8 mouse cellular contexts compared by ENCODE assay signal in genomic region chr11:59228122-59228953, GRCm38 (mm10). TPM values are rescaled to one million over a fixed set of nuclear protein-coding genes. Genes with fewer than 3 reads are reported as not detected.
DNase-seq lines count a peak whose midpoint lies in the region; ATAC-seq and TF ChIP-seq lines count a peak whose summit lies in the region.

Gene Arf1 (minus strand): TSS chr11:59228270.

- peak; percentile 99 for DNase-seq in MEL (ENCODE audit: low read depth, low spot score)
- DNase-seq in cerebellum, adult 2 months, result peak; percentile 97
- DNase-seq in forelimb bud, embryonic 11.5 days (ENCODE audit: low read depth, low spot score), result peak; percentile 97
- DNase-seq in layer of hippocampus, adult 9-10 months (ENCODE audit: low spot score), result peak; percentile 81
- DNase-seq in ovary, postnatal 10 days (ENCODE audit: low spot score), result peak; percentile 93
- peak; percentile 93 to 98 for DNase-seq in thymus, postnatal 10 days (ENCODE audit: low spot score in 2 of 2)

- TF ChIP-seq EP300 in MEL (IDR thresholded peaks at IDR 0.05; ENCODE audit: low read depth in 1 of 2, low read length in 2 of 2), result peak in 1 of 2 experiments; percentile 51; a peak in 2 of 4 replicates

- peaks cover 7 to 49% of the 10 kb centered on the region in 2 experiments; a peak in 3 of 4 replicates for H3K36me3 ChIP-seq in MEL (ENCODE audit: control insufficient read depth in 1 of 2, insufficient read depth in 2 of 2, low read length in 2 of 2)
- H3K36me3 ChIP-seq in lung, embryonic 16.5 days (ENCODE audit: control insufficient read depth, insufficient read depth, low read length), result no peaks in the 10 kb centered on the region

- 5% methylated on average over 59 of the region's 59 CpGs for WGBS in cerebellum, adult 2 months
- 6% methylated on average over 49 of the region's 59 CpGs for WGBS in lung, embryonic 16.5 days

- no peak for TF ChIP-seq CTCF in MEL (IDR thresholded peaks at IDR 0.05 in 2 of 3, conservative IDR thresholded peaks at IDR 0.05 in 1 of 3; ENCODE audit: control insufficient read depth in 1 of 3, insufficient read depth in 1 of 3, low read depth in 2 of 3, low read length in 3 of 3, poor library complexity in 1 of 3, severe bottlenecking in 1 of 3)
- TF ChIP-seq CTCF in cerebellum, adult 2 months (IDR thresholded peaks at IDR 0.05; ENCODE audit: borderline replicate concordance, insufficient read depth, low read depth, low read length), result no peak

- TF ChIP-seq RAD21 in MEL (IDR thresholded peaks at IDR 0.05; ENCODE audit: low read depth, low read length), result no peak

- H3K4me1 ChIP-seq in MEL (ENCODE audit: control insufficient read depth in 1 of 2, insufficient read depth in 2 of 2, low read length in 2 of 2), result peaks cover 24 to 38% of the 10 kb centered on the region in 2 experiments
- peaks cover 11% of the 10 kb centered on the region for H3K4me1 ChIP-seq in cerebellum, adult 2 months (ENCODE audit: control insufficient read depth, insufficient read depth, low read length)
- H3K4me1 ChIP-seq in lung, embryonic 16.5 days (replicated peaks; ENCODE audit: control insufficient read depth, insufficient read depth, low read length), result peaks cover 34% of the 10 kb centered on the region

- H3K27ac ChIP-seq in MEL (ENCODE audit: control insufficient read depth, low read depth, low read length), result peak within 1 kb of the TSS; percentile 70
- H3K27ac ChIP-seq in cerebellum, adult 2 months (ENCODE audit: insufficient read depth, low read length), result peak within 1 kb of the TSS; percentile 88
- H3K27ac ChIP-seq in lung, embryonic 16.5 days (ENCODE audit: low read length), result peak within 1 kb of the TSS; percentile 93

- peak within 1 kb of the TSS; percentile 88 to 95 for H3K4me3 ChIP-seq in MEL (ENCODE audit: control insufficient read depth in 1 of 2, insufficient read depth in 1 of 2, low read depth in 2 of 2, low read length in 2 of 2)
- H3K4me3 ChIP-seq in cerebellum, adult 2 months (replicated peaks; ENCODE audit: insufficient read depth, low read depth, low read length), result peak within 1 kb of the TSS; percentile 75
- H3K4me3 ChIP-seq in lung, embryonic 16.5 days (ENCODE audit: low read length), result peak within 1 kb of the TSS; percentile 96

- peaks cover 50% of the 10 kb centered on the region for H3K79me2 ChIP-seq in MEL (ENCODE audit: control insufficient read depth, insufficient read depth, low read length, poor library complexity)

- H3K9me3 ChIP-seq in MEL (replicated peaks; ENCODE audit: insufficient read depth, low read length), result no peaks in the 10 kb centered on the region
- no peaks in the 10 kb centered on the region for H3K9me3 ChIP-seq in lung, embryonic 16.5 days (ENCODE audit: control insufficient read depth, low read length)

- peak within 1 kb of the TSS; percentile 93 for H3K9ac ChIP-seq in MEL (ENCODE audit: control insufficient read depth, low read depth, low read length, poor library complexity, severe bottlenecking)
- peak within 1 kb of the TSS; percentile 99 for H3K9ac ChIP-seq in lung, embryonic 16.5 days (ENCODE audit: low read length)

- ATAC-seq in hematopoietic stem cell, adult 5-6 weeks (replicated peaks in 1 of 2; ENCODE audit: insufficient read depth in 1 of 2, low FRiP score in 2 of 2, low TSS enrichment in 1 of 2, low read depth in 1 of 2, poor library complexity in 2 of 2, severe bottlenecking in 2 of 2), result peak; percentile 83 to 87
- peak; percentile 98 for ATAC-seq in lung, embryonic 16.5 days (ENCODE audit: low read depth)

- peak within 1 kb of the TSS; percentile 81 for H3K4me2 ChIP-seq in lung, embryonic 16.5 days (ENCODE audit: low read depth, low read length)

- H3K27me3 ChIP-seq in MEL (ENCODE audit: control insufficient read depth in 1 of 2, insufficient read depth in 2 of 2, low read length in 2 of 2), result no peaks in the 10 kb centered on the region
- no peaks in the 10 kb centered on the region for H3K27me3 ChIP-seq in cerebellum, adult 2 months (ENCODE audit: control insufficient read depth, insufficient read depth, low read length)
- H3K27me3 ChIP-seq in lung, embryonic 16.5 days (ENCODE audit: control insufficient read depth, insufficient read depth, low read depth, low read length), result no peaks in the 10 kb centered on the region

- peak; percentile 94 to 97; a peak in 3 of 4 replicates for TF ChIP-seq POLR2A in MEL (IDR thresholded peaks at IDR 0.05; ENCODE audit: control insufficient read depth in 1 of 2, insufficient read depth in 1 of 2, low read depth in 1 of 2, low read length in 2 of 2, poor library complexity in 1 of 2)
- TF ChIP-seq POLR2A in cerebellum, adult 2 months (IDR thresholded peaks at IDR 0.05; ENCODE audit: borderline replicate concordance, insufficient read depth, low read length), result peak; percentile 87

TF ChIP-seq in MEL, 35 proteins besides CTCF, POLR2A, EP300 and RAD21:
- TF ChIP-seq USF2 (IDR thresholded peaks at IDR 0.05; ENCODE audit: borderline replicate concordance in 1 of 2, insufficient read depth in 1 of 2, low read depth in 1 of 2, low read length in 2 of 2) (no peak), E2F4 (IDR thresholded peaks at IDR 0.05; ENCODE audit: borderline replicate concordance, low read depth, low read length) (peak; percentile 68; the same call in 1 of the 2 replicates), UBTF (IDR thresholded peaks at IDR 0.05; ENCODE audit: borderline replicate concordance, insufficient read depth, low read depth, low read length) (no peak), ETS1 (IDR thresholded peaks at IDR 0.05; ENCODE audit: low read depth, low read length) (peak; percentile 67), ZC3H11A (IDR thresholded peaks at IDR 0.05; ENCODE audit: low read depth, low read length) (peak; percentile 8; the same call in 1 of the 2 replicates), NRF1 (IDR thresholded peaks at IDR 0.05; ENCODE audit: insufficient read depth, low read depth, low read length, poor library complexity, severe bottlenecking) (peak; percentile 98), GABPA (IDR thresholded peaks at IDR 0.05; ENCODE audit: low read depth, low read length) (no peak), JUND (IDR thresholded peaks at IDR 0.05; ENCODE audit: low read depth, low read length) (no peak), GATA1 (IDR thresholded peaks at IDR 0.05; ENCODE audit: low read depth, low read length) (no peak), USF1 (IDR thresholded peaks at IDR 0.05; ENCODE audit: low read depth, low read length) (peak; percentile 60), SMC3 (IDR thresholded peaks at IDR 0.05; ENCODE audit: low read depth, low read length) (no peak), NELFE (IDR thresholded peaks at IDR 0.05; ENCODE audit: low read depth, low read length) (peak; percentile 97), MXI1 (IDR thresholded peaks at IDR 0.05; ENCODE audit: low read depth, low read length) (peak; percentile 91), CHD2 (IDR thresholded peaks at IDR 0.05; ENCODE audit: low read length) (no peak), MAFK (IDR thresholded peaks at IDR 0.05; ENCODE audit: borderline replicate concordance, low read depth, low read length) (no peak), ZNF384 (IDR thresholded peaks at IDR 0.05; ENCODE audit: low read depth, low read length) (0 out of 2 replicates have a peak, but pooled peaks have one; percentile 34), CHD1 (IDR thresholded peaks at IDR 0.05; ENCODE audit: low read depth, low read length) (peak; percentile 33; the same call in 1 of the 2 replicates), ZMIZ1 (IDR thresholded peaks at IDR 0.05; ENCODE audit: low read depth, low read length) (peak; percentile 94), POLR2AphosphoS2 (IDR thresholded peaks at IDR 0.05; ENCODE audit: low read length) (peak; percentile 96), ELF1 (IDR thresholded peaks at IDR 0.05; ENCODE audit: low read depth, low read length) (peak; percentile 97), ZKSCAN1 (IDR thresholded peaks at IDR 0.05; ENCODE audit: low read depth, low read length) (no peak), MAZ (IDR thresholded peaks at IDR 0.05; ENCODE audit: low read depth, low read length) (peak; percentile 14; the same call in 1 of the 2 replicates), KAT2A (conservative IDR thresholded peaks at IDR 0.05; ENCODE audit: low read depth, low read length) (peak; percentile 76; the same call in 1 of the 2 replicates), MYC (IDR thresholded peaks at IDR 0.05; ENCODE audit: low read depth, low read length) (no peak), TBP (IDR thresholded peaks at IDR 0.05; ENCODE audit: low read depth, low read length) (peak; percentile 86), TAL1 (IDR thresholded peaks at IDR 0.05; ENCODE audit: low read length) (no peak), MYB (IDR thresholded peaks at IDR 0.05; ENCODE audit: low read depth, low read length) (0 out of 2 replicates have a peak, but pooled peaks have one; percentile 7), BHLHE40 (IDR thresholded peaks at IDR 0.05; ENCODE audit: borderline replicate concordance, low read depth, low read length) (no peak; the same call in 1 of the 2 replicates), POLR2AphosphoS5 (IDR thresholded peaks at IDR 0.05; ENCODE audit: borderline replicate concordance, low read depth, low read length) (no peak), MAX (IDR thresholded peaks at IDR 0.05; ENCODE audit: low read length) (peak; percentile 83), RCOR1 (IDR thresholded peaks at IDR 0.05; ENCODE audit: low read depth, low read length) (peak; percentile 40; the same call in 1 of the 2 replicates), HCFC1 (IDR thresholded peaks at IDR 0.05; ENCODE audit: low read depth, low read length) (peak; percentile 95), TCF12 (IDR thresholded peaks at IDR 0.05; ENCODE audit: low read depth, low read length) (peak; percentile 84), MEF2A (IDR thresholded peaks at IDR 0.05; ENCODE audit: extremely low read depth, insufficient replicate concordance, low read depth, low read length, poor library complexity, severe bottlenecking) (peak; percentile 43; the same call in 1 of the 2 replicates), SIN3A (IDR thresholded peaks at IDR 0.05; ENCODE audit: low read length) (peak; percentile 92)
TF ChIP-seq in MEL: peak in this region for 22.

RNA-seq across cellular contexts. Expression of gene Arf1, which starts in this region (rescaled TPM):
- total RNA-seq in MEL (2012; rRNA removed), result 541 and 555 TPM in 2 replicates
- polyA plus RNA-seq in MEL (2012; ENCODE audit: insufficient read depth in 1 of 2, insufficient read length in 2 of 2, low read depth in 1 of 2, low replicate concordance in 2 of 2, missing spikeins in 1 of 2), result 100 to 1,000 TPM in 1 of 2 experiments, not detected in 1; 617 TPM
- polyA plus RNA-seq in cerebellum, adult 2 months (2012; rRNA removed), result 514 and 515 TPM in 2 replicates
- 237 and 263 TPM in 2 replicates for total RNA-seq in hematopoietic stem cell, adult 5-6 weeks (2017)
- 725 and 739 TPM in 2 replicates for polyA plus RNA-seq in lung, embryonic 16.5 days (2015; fragmentation: Nextera tagmentation; extraction: Ambion mirVana)

Comparison
In these comparisons a context has a peak if more than half of its experiments do, and no peak if none do; other contexts are left out.
1. Peak in every context shown above with its lines: DNase-seq, ATAC-seq, H3K4me3 ChIP-seq and H3K27ac ChIP-seq.